Mouse (Mus musculus) limb, embryonic 14.5 days (tissue): Measurements from ENCODE around the gene Fndc3b. TPM values are rescaled to one million over a fixed set of nuclear protein-coding genes. Genes with fewer than 3 reads are reported as not detected.

Source experiments
- ATAC-seq: fragments of 200-750 bp; cut with Nextera tagmentation; 2 replicates; pipeline ENCODE4 v1.8.0; 2017; ENCODE audit warnings: low read depth, moderate number of reproducible peaks, moderate TSS enrichment; ENCODE audit not compliant: low FRiP score
- DNase-seq: peaks from one replicate; pipeline ENCODE4 v3.0.0-alpha.2; 2015; ENCODE audit warnings: low spot score
- H3K27ac ChIP-seq: fragments of 300-500 bp; sonication (generic); replicated peaks from 2 replicates; pipeline ENCODE4 v1.5.1; 2014; ENCODE audit warnings: low read depth, mild to moderate bottlenecking, low read length, moderate library complexity, mixed read lengths
- H3K27me3 ChIP-seq: fragments of 300-500 bp; sonication (generic); 2 replicates; pipeline ENCODE4 v1.6.1; 2014; ENCODE audit warnings: low read length, mixed read lengths; ENCODE audit not compliant: control insufficient read depth, insufficient read depth
- H3K36me3 ChIP-seq: fragments of 300-500 bp; sonication (generic); 2 replicates; pipeline ENCODE4 v1.6.1; 2014; ENCODE audit warnings: mild to moderate bottlenecking, low read length, moderate library complexity, mixed read lengths; ENCODE audit not compliant: control insufficient read depth, insufficient read depth
- H3K4me1 ChIP-seq: fragments of 300-500 bp; sonication (generic); 2 replicates; pipeline ENCODE4 v1.6.1; 2014; ENCODE audit warnings: antibody characterized with exemption, low read length, mixed read lengths; ENCODE audit not compliant: control insufficient read depth, insufficient read depth
- H3K4me2 ChIP-seq: fragments of 300-500 bp; sonication (generic); replicated peaks from 2 replicates; pipeline ENCODE4 v1.6.1; 2014; ENCODE audit warnings: low read depth, mild to moderate bottlenecking, low read length, moderate library complexity; ENCODE audit not compliant: severe bottlenecking
- H3K4me3 ChIP-seq: fragments of 300-500 bp; sonication (generic); replicated peaks from 2 replicates; pipeline ENCODE4 v1.5.1; 2014; ENCODE audit warnings: low read length
- H3K9ac ChIP-seq: fragments of 300-500 bp; sonication (generic); 2 replicates; pipeline ENCODE4 v1.6.1; 2014; ENCODE audit warnings: mild to moderate bottlenecking, low read depth, low read length, moderate library complexity; ENCODE audit not compliant: severe bottlenecking
- H3K9me3 ChIP-seq: fragments of 300-500 bp; sonication (generic); 2 replicates; pipeline ENCODE4 v1.6.1; 2016; ENCODE audit warnings: low read length; ENCODE audit not compliant: control insufficient read depth
- POLR2A ChIP-seq: fragments of 200-500 bp; IDR thresholded peaks from 2 replicates; pipeline ENCODE4 v1.8.0; 2012; ENCODE audit warnings: inconsistent platforms, mild to moderate bottlenecking, moderate library complexity, borderline replicate concordance; ENCODE audit not compliant: insufficient read depth, insufficient read length; ENCODE audit errors: extremely low read depth
- WGBS: fragments of 180-500 bp; shearing (Covaris S2); extraction: QIAGEN DNeasy Blood & Tissue Kit; methylation state at CpG from one replicate; pipeline ENCODE4 v1.1.7; 2014; 5-methylcytosine and 5-hydroxymethylcytosine counted together
- polyA plus RNA-seq, 2 experiments: library from polyadenylated mRNA; depleted of rRNA in 1 of 2; stranded (reverse) in 1 of 2; unstranded in 1 of 2; fragments of >200 nt; fragmentation: Nextera tagmentation in 1 of 2; extraction: Ambion mirVana in 1 of 2; gene quantifications; 2 replicates each; pipeline versions ENCODE4 v1.2.1 to v1.2.3; 2012 to 2014

Gene Fndc3b
- polyA plus RNA-seq, 2 experiments = 39.6 to 41.3 TPM

GRCm38 (mm10) chr3:27631112-27631511, 80.0 kb downstream of the Fndc3b start:
- H3K27ac ChIP-seq = peak overlapping the region; percentile 6
- ATAC-seq = peak; percentile 68
- DNase-seq = peak; percentile 81
- 49% methylated on average over 7 of the region's 7 CpGs for WGBS
- no peak overlapping the region for H3K9ac ChIP-seq
- H3K27me3 ChIP-seq = no peaks in the 10 kb centered on the region
- peaks cover 4% of the 10 kb centered on the region; the same call in 1 of the 2 replicates for H3K4me1 ChIP-seq
- H3K36me3 ChIP-seq = peaks cover 14% of the 10 kb centered on the region; the same call in 1 of the 2 replicates
- H3K9me3 ChIP-seq = no peaks in the 10 kb centered on the region
- TF ChIP-seq POLR2A = no peak
- H3K4me2 ChIP-seq = no peak overlapping the region
- no peak overlapping the region for H3K4me3 ChIP-seq

GRCm38 (mm10) chr3:27629716-27630115, 81.4 kb downstream of the Fndc3b start:
- Histone ChIP-seq H3K27me3 (no peaks in the 10 kb centered on the region), H3K9me3 (no peaks in the 10 kb centered on the region), H3K27ac (no peak overlapping the region), H3K4me1 (peaks cover 4% of the 10 kb centered on the region; the same call in 1 of the 2 replicates), H3K4me2 (no peak overlapping the region), H3K9ac (no peak overlapping the region), H3K4me3 (no peak overlapping the region), H3K36me3 (peaks cover 14% of the 10 kb centered on the region; the same call in 1 of the 2 replicates)
- 94% methylated on average over 5 of the region's 5 CpGs for WGBS
- DNase-seq (no peak), ATAC-seq (no peak)
- no peak for TF ChIP-seq POLR2A

- Histone ChIP-seq H3K36me3 (peaks cover 14% of the 10 kb centered on the region; the same call in 1 of the 2 replicates), H3K4me1 (peaks cover 4% of the 10 kb centered on the region; the same call in 1 of the 2 replicates), H3K27ac (no peak overlapping the region), H3K4me3 (no peak overlapping the region), H3K4me2 (no peak overlapping the region), H3K9ac (no peak overlapping the region), H3K9me3 (no peaks in the 10 kb centered on the region), H3K27me3 (no peaks in the 10 kb centered on the region)
- ATAC-seq (no peak), DNase-seq (no peak)
- WGBS = 90% methylated on average over 8 of the region's 8 CpGs
- no peak for TF ChIP-seq POLR2A
These were observed 84.8 kb downstream of the Fndc3b start for GRCm38 (mm10) chr3:27626301-27626700.

DNA sequence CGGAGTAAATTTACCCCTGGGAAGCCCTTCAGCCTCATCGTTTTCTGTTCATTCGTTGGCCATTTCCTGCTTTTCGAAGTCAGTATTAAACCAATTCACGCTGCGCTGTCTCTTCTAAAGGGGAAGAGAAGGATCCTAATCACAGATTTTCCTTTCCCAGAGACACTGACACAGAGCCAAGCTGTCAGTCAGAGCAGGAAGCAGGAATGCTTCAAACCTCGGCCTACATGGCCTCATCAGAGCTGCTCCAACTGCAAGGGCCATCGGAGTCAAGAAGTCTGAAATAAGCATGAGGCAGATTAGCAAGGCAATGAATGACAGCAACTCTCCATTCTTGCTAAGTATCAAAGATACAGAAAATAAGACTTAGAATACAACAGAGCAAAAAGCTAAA, 85.5 kb downstream of the Fndc3b start:
- Histone ChIP-seq H3K27me3 (no peaks in the 10 kb centered on the region), H3K9me3 (no peaks in the 10 kb centered on the region), H3K4me3 (no peak overlapping the region), H3K4me2 (no peak overlapping the region), H3K4me1 (no peaks in the 10 kb centered on the region), H3K36me3 (peaks cover 14% of the 10 kb centered on the region; the same call in 1 of the 2 replicates), H3K9ac (no peak overlapping the region), H3K27ac (no peak overlapping the region)
- DNase-seq = no peak
- TF ChIP-seq POLR2A = no peak
- WGBS = 82% methylated on average over 8 of the region's 8 CpGs
- ATAC-seq = no peak

- ATAC-seq (no peak), DNase-seq (no peak)
- Histone ChIP-seq H3K27me3 (no peaks in the 10 kb centered on the region), H3K4me3 (no peak overlapping the region), H3K27ac (no peak overlapping the region), H3K9me3 (no peaks in the 10 kb centered on the region), H3K4me1 (no peaks in the 10 kb centered on the region), H3K4me2 (no peak overlapping the region), H3K9ac (no peak overlapping the region), H3K36me3 (peaks cover 13% of the 10 kb centered on the region; the same call in 1 of the 2 replicates)
- TF ChIP-seq POLR2A = no peak
- WGBS = 89% methylated on average over 12 of the region's 12 CpGs
These were observed 86.0 kb downstream of the Fndc3b start for GRCm38 (mm10) chr3:27624974-27625591.

GRCm38 (mm10) chr3:27622451-27622850, 88.7 kb downstream of the Fndc3b start:
- TF ChIP-seq POLR2A = no peak
- Histone ChIP-seq H3K4me3 (no peak overlapping the region), H3K4me2 (no peak overlapping the region), H3K27ac (no peak overlapping the region), H3K9ac (no peak overlapping the region), H3K36me3 (peaks cover 15% of the 10 kb centered on the region; the same call in 1 of the 2 replicates), H3K4me1 (peaks cover 9% of the 10 kb centered on the region), H3K27me3 (no peaks in the 10 kb centered on the region), H3K9me3 (no peaks in the 10 kb centered on the region)
- ATAC-seq (no peak), DNase-seq (no peak)
- WGBS = 64% methylated on average over 4 of the region's 4 CpGs
